Mouse (Mus musculus): ENCODE data around the gene Smok3b. TPM values are rescaled to one million over a fixed set of nuclear protein-coding genes. Genes with fewer than 3 reads are reported as not detected.
"Not testable (repeated sequence)": the region's sequence is repeated elsewhere in the genome, so short reads cannot be mapped to it uniquely, and the experiment has no call there.

Smok3b gene
- not detected in 2 replicates for polyA plus RNA-seq (2012; rRNA removed)

- 85% methylated on average over 3 of the region's 7 CpGs for WGBS
- DNase-seq; H3K27me3 ChIP-seq (ENCODE audit: control insufficient read depth, insufficient read depth, low read length); H3K4me3 ChIP-seq (ENCODE audit: control insufficient read depth, insufficient read depth, low read length); H3K27ac ChIP-seq (ENCODE audit: control insufficient read depth, insufficient read depth, low read length); H3K36me3 ChIP-seq (ENCODE audit: control insufficient read depth, insufficient read depth, low read length); H3K4me1 ChIP-seq (replicated peaks; ENCODE audit: control insufficient read depth, insufficient read depth, low read length): not testable (repeated sequence)
These were observed at the start of gene Smok3b, which contains the start of gene Smok3a for GRCm38 (mm10) chr5:138020961-138021479. Smok3b (plus strand) TSS chr5:138021429. Smok3a (plus strand) TSS chr5:138021261.

- WGBS, result 78% methylated on average over 2 of the region's 2 CpGs
- H3K27ac ChIP-seq (ENCODE audit: control insufficient read depth, insufficient read depth, low read length), result no peak overlapping the region
These were observed 48.1 kb upstream of the Smok3b start for GRCm38 (mm10) chr5:137973161-137973560.

GRCm38 (mm10) chr5:137973738-137974137 is 47.5 kb upstream of the Smok3b start:
- DNase-seq, result no peak

More at GRCm38 (mm10) chr5:137973161-137973560, 48.1 kb upstream of the Smok3b start:
- H3K4me3 ChIP-seq (ENCODE audit: control insufficient read depth, insufficient read depth, low read length), result no peak overlapping the region
- no peaks in the 10 kb centered on the region for H3K27me3 ChIP-seq (ENCODE audit: control insufficient read depth, insufficient read depth, low read length)
- DNase-seq, result no peak
- TF ChIP-seq CTCF (IDR thresholded peaks at IDR 0.05; ENCODE audit: borderline replicate concordance, control insufficient read depth, extremely low read depth, insufficient read depth, low read length, poor library complexity) (no peak), POLR2A (IDR thresholded peaks at IDR 0.05; ENCODE audit: control insufficient read depth, extremely low read depth, insufficient read depth, low read length, poor library complexity) (no peak)
- H3K36me3 ChIP-seq (ENCODE audit: control insufficient read depth, insufficient read depth, low read length), result no peaks in the 10 kb centered on the region
- H3K4me1 ChIP-seq (replicated peaks; ENCODE audit: control insufficient read depth, insufficient read depth, low read length), result no peaks in the 10 kb centered on the region

GRCm38 (mm10) chr5:137974724-137975123 is 46.5 kb upstream of the Smok3b start:
- 59% methylated on average over 3 of the region's 3 CpGs for WGBS
- no peaks in the 10 kb centered on the region for H3K4me1 ChIP-seq (replicated peaks; ENCODE audit: control insufficient read depth, insufficient read depth, low read length)
- H3K27ac ChIP-seq (ENCODE audit: control insufficient read depth, insufficient read depth, low read length), result no peak overlapping the region
- no peaks in the 10 kb centered on the region for H3K36me3 ChIP-seq (ENCODE audit: control insufficient read depth, insufficient read depth, low read length)
- no peak for DNase-seq
- TF ChIP-seq CTCF (IDR thresholded peaks at IDR 0.05; ENCODE audit: borderline replicate concordance, control insufficient read depth, extremely low read depth, insufficient read depth, low read length, poor library complexity) (no peak), POLR2A (IDR thresholded peaks at IDR 0.05; ENCODE audit: control insufficient read depth, extremely low read depth, insufficient read depth, low read length, poor library complexity) (no peak)
- no peak overlapping the region for H3K4me3 ChIP-seq (ENCODE audit: control insufficient read depth, insufficient read depth, low read length)
- H3K27me3 ChIP-seq (ENCODE audit: control insufficient read depth, insufficient read depth, low read length), result no peaks in the 10 kb centered on the region

More at GRCm38 (mm10) chr5:137973738-137974137, 47.5 kb upstream of the Smok3b start:
- Histone ChIP-seq H3K27me3 (ENCODE audit: control insufficient read depth, insufficient read depth, low read length) (no peaks in the 10 kb centered on the region), H3K4me1 (replicated peaks; ENCODE audit: control insufficient read depth, insufficient read depth, low read length) (no peaks in the 10 kb centered on the region), H3K4me3 (ENCODE audit: control insufficient read depth, insufficient read depth, low read length) (no peak overlapping the region), H3K36me3 (ENCODE audit: control insufficient read depth, insufficient read depth, low read length) (no peaks in the 10 kb centered on the region), H3K27ac (ENCODE audit: control insufficient read depth, insufficient read depth, low read length) (no peak overlapping the region)
- 61% methylated on average over 3 of the region's 3 CpGs for WGBS
- TF ChIP-seq POLR2A (IDR thresholded peaks at IDR 0.05; ENCODE audit: control insufficient read depth, extremely low read depth, insufficient read depth, low read length, poor library complexity) (no peak), CTCF (IDR thresholded peaks at IDR 0.05; ENCODE audit: borderline replicate concordance, control insufficient read depth, extremely low read depth, insufficient read depth, low read length, poor library complexity) (no peak)

- TF ChIP-seq POLR2A (IDR thresholded peaks at IDR 0.05; ENCODE audit: control insufficient read depth, extremely low read depth, insufficient read depth, low read length, poor library complexity) (no peak), CTCF (IDR thresholded peaks at IDR 0.05; ENCODE audit: borderline replicate concordance, control insufficient read depth, extremely low read depth, insufficient read depth, low read length, poor library complexity) (no peak)
- 37% methylated on average over 1 of the region's 1 CpGs for WGBS
- Histone ChIP-seq H3K27ac (ENCODE audit: control insufficient read depth, insufficient read depth, low read length) (no peak overlapping the region), H3K4me1 (replicated peaks; ENCODE audit: control insufficient read depth, insufficient read depth, low read length) (no peaks in the 10 kb centered on the region), H3K36me3 (ENCODE audit: control insufficient read depth, insufficient read depth, low read length) (no peaks in the 10 kb centered on the region), H3K27me3 (ENCODE audit: control insufficient read depth, insufficient read depth, low read length) (no peaks in the 10 kb centered on the region), H3K4me3 (ENCODE audit: control insufficient read depth, insufficient read depth, low read length) (no peak overlapping the region)
- DNase-seq, result no peak
These were observed 45.8 kb upstream of the Smok3b start for GRCm38 (mm10) chr5:137975434-137975833.

GRCm38 (mm10) chr5:137977291-137977690 is 43.9 kb upstream of the Smok3b start:
- H3K4me1 ChIP-seq (replicated peaks; ENCODE audit: control insufficient read depth, insufficient read depth, low read length), result no peaks in the 10 kb centered on the region
- no peak overlapping the region for H3K4me3 ChIP-seq (ENCODE audit: control insufficient read depth, insufficient read depth, low read length)
- no peak for DNase-seq
- 41% methylated on average over 1 of the region's 1 CpGs for WGBS
- no peaks in the 10 kb centered on the region for H3K27me3 ChIP-seq (ENCODE audit: control insufficient read depth, insufficient read depth, low read length)
- no peaks in the 10 kb centered on the region for H3K36me3 ChIP-seq (ENCODE audit: control insufficient read depth, insufficient read depth, low read length)
- no peak overlapping the region for H3K27ac ChIP-seq (ENCODE audit: control insufficient read depth, insufficient read depth, low read length)
- TF ChIP-seq POLR2A (IDR thresholded peaks at IDR 0.05; ENCODE audit: control insufficient read depth, extremely low read depth, insufficient read depth, low read length, poor library complexity), result no peak

GRCm38 (mm10) chr5:137979081-137979480 is 42.1 kb upstream of the Smok3b start:
- DNase-seq, result no peak
- H3K36me3 ChIP-seq (ENCODE audit: control insufficient read depth, insufficient read depth, low read length), result no peaks in the 10 kb centered on the region
- TF ChIP-seq POLR2A (IDR thresholded peaks at IDR 0.05; ENCODE audit: control insufficient read depth, extremely low read depth, insufficient read depth, low read length, poor library complexity), result no peak
- TF ChIP-seq CTCF (IDR thresholded peaks at IDR 0.05; ENCODE audit: borderline replicate concordance, control insufficient read depth, extremely low read depth, insufficient read depth, low read length, poor library complexity), result no peak
- H3K27ac ChIP-seq (ENCODE audit: control insufficient read depth, insufficient read depth, low read length), result no peak overlapping the region
- no peaks in the 10 kb centered on the region for H3K4me1 ChIP-seq (replicated peaks; ENCODE audit: control insufficient read depth, insufficient read depth, low read length)
- WGBS, result 78% methylated on average over 2 of the region's 2 CpGs
- H3K27me3 ChIP-seq (ENCODE audit: control insufficient read depth, insufficient read depth, low read length), result no peaks in the 10 kb centered on the region
- no peak overlapping the region for H3K4me3 ChIP-seq (ENCODE audit: control insufficient read depth, insufficient read depth, low read length)
